Mouse (Mus musculus): ENCODE data around the gene Megf8. TPM values are rescaled to one million over a fixed set of nuclear protein-coding genes. Genes with fewer than 3 reads are reported as not detected.

Gene Megf8
- polyA plus RNA-seq, 1 experiment from 2014 or later = 19.5 TPM

- Histone ChIP-seq H3K36me3 (peaks cover 65% of the 10 kb centered on the region), H3K4me1 (peaks cover 28% of the 10 kb centered on the region), H3K9ac (no peak overlapping the region), H3K4me2 (replicated peaks) (no peak overlapping the region), H3K9me3 (no peaks in the 10 kb centered on the region), H3K4me3 (no peak overlapping the region), H3K27ac (no peak overlapping the region), H3K27me3 (no peaks in the 10 kb centered on the region)
- ATAC-seq (ENCODE audit: low FRiP score, low read depth) = no peak
- 84% methylated on average over 4 of the region's 4 CpGs for whole genome bisulfite sequencing
These were observed 66.9 kb downstream of the Megf8 start for GRCm38 (mm10) chr7:25383891-25384290.

GRCm38 (mm10) chr7:25384318-25384717, 67.4 kb downstream of the Megf8 start:
- Histone ChIP-seq H3K9ac (no peak overlapping the region), H3K4me3 (no peak overlapping the region)

GRCm38 (mm10) chr7:25384818-25385217, 67.9 kb downstream of the Megf8 start:
- H3K27ac ChIP-seq = no peak overlapping the region
- ATAC-seq (ENCODE audit: low FRiP score, low read depth) = no peak
- peaks cover 65% of the 10 kb centered on the region for H3K36me3 ChIP-seq
- H3K4me1 ChIP-seq = peaks cover 20% of the 10 kb centered on the region
- 82% methylated on average over 9 of the region's 9 CpGs for WGBS
- no peak overlapping the region for H3K9ac ChIP-seq
- H3K4me3 ChIP-seq = no peak overlapping the region
- no peaks in the 10 kb centered on the region for H3K27me3 ChIP-seq
- no peak overlapping the region for H3K4me2 ChIP-seq (replicated peaks)
- H3K9me3 ChIP-seq = no peaks in the 10 kb centered on the region

More at GRCm38 (mm10) chr7:25384318-25384717, 67.4 kb downstream of the Megf8 start:
- no peak for ATAC-seq (ENCODE audit: low FRiP score, low read depth)
- Histone ChIP-seq H3K27ac (no peak overlapping the region), H3K27me3 (no peaks in the 10 kb centered on the region), H3K36me3 (peaks cover 65% of the 10 kb centered on the region), H3K4me1 (peaks cover 24% of the 10 kb centered on the region), H3K9me3 (no peaks in the 10 kb centered on the region), H3K4me2 (replicated peaks) (no peak overlapping the region)
- whole genome bisulfite sequencing = 89% methylated on average over 13 of the region's 13 CpGs

- H3K36me3 ChIP-seq = peaks cover 65% of the 10 kb centered on the region
- H3K9me3 ChIP-seq = no peaks in the 10 kb centered on the region
- no peak for ATAC-seq (ENCODE audit: low FRiP score, low read depth)
- H3K9ac ChIP-seq = no peak overlapping the region
- no peak overlapping the region for H3K4me3 ChIP-seq
- H3K27ac ChIP-seq = no peak overlapping the region
- H3K4me1 ChIP-seq = peaks cover 20% of the 10 kb centered on the region
- no peak overlapping the region for H3K4me2 ChIP-seq (replicated peaks)
- no peaks in the 10 kb centered on the region for H3K27me3 ChIP-seq
- 90% methylated on average over 12 of the region's 12 CpGs for WGBS
These were observed 68.3 kb downstream of the Megf8 start for GRCm38 (mm10) chr7:25385259-25385658.

GRCm38 (mm10) chr7:25385850-25386555, 69.0 kb downstream of the Megf8 start:
- no peak overlapping the region for H3K4me2 ChIP-seq (replicated peaks)
- no peak overlapping the region for H3K27ac ChIP-seq
- WGBS = 88% methylated on average over 12 of the region's 12 CpGs
- H3K9ac ChIP-seq = no peak overlapping the region
- H3K36me3 ChIP-seq = peaks cover 65% of the 10 kb centered on the region
- no peak for ATAC-seq (ENCODE audit: low FRiP score, low read depth)
- no peaks in the 10 kb centered on the region for H3K27me3 ChIP-seq
- H3K4me3 ChIP-seq = no peak overlapping the region
- peaks cover 20% of the 10 kb centered on the region for H3K4me1 ChIP-seq
- H3K9me3 ChIP-seq = no peaks in the 10 kb centered on the region

GRCm38 (mm10) chr7:25387811-25388440, 71.0 kb downstream of the Megf8 start:
- Histone ChIP-seq H3K36me3 (peaks cover 58% of the 10 kb centered on the region), H3K4me2 (replicated peaks) (no peak overlapping the region), H3K27ac (no peak overlapping the region), H3K9ac (no peak overlapping the region), H3K4me3 (no peak overlapping the region), H3K27me3 (no peaks in the 10 kb centered on the region), H3K9me3 (no peaks in the 10 kb centered on the region), H3K4me1 (peaks cover 29% of the 10 kb centered on the region)
- 95% methylated on average over 18 of the region's 18 CpGs for WGBS
- no peak for ATAC-seq (ENCODE audit: low FRiP score, low read depth)

- no peak for ATAC-seq (ENCODE audit: low FRiP score, low read depth)
- no peak overlapping the region for H3K4me2 ChIP-seq (replicated peaks)
- peaks cover 39% of the 10 kb centered on the region for H3K4me1 ChIP-seq
- WGBS = 89% methylated on average over 7 of the region's 7 CpGs
- H3K9ac ChIP-seq = no peak overlapping the region
- no peaks in the 10 kb centered on the region for H3K9me3 ChIP-seq
- no peak overlapping the region for H3K27ac ChIP-seq
- H3K27me3 ChIP-seq = no peaks in the 10 kb centered on the region
- no peak overlapping the region for H3K4me3 ChIP-seq
- H3K36me3 ChIP-seq = peaks cover 48% of the 10 kb centered on the region
These were observed 72.0 kb downstream of the Megf8 start for GRCm38 (mm10) chr7:25388916-25389315.

- Histone ChIP-seq H3K36me3 (peaks cover 35% of the 10 kb centered on the region), H3K27me3 (no peaks in the 10 kb centered on the region), H3K9ac (peak overlapping the region; percentile 31; the same call in 1 of the 2 replicates), H3K4me1 (peaks cover 49% of the 10 kb centered on the region), H3K9me3 (no peaks in the 10 kb centered on the region), H3K4me2 (replicated peaks) (no peak overlapping the region), H3K27ac (no peak overlapping the region), H3K4me3 (no peak overlapping the region)
- no peak for ATAC-seq (ENCODE audit: low FRiP score, low read depth)
- WGBS = 52% methylated on average over 8 of the region's 8 CpGs
These were observed 73.2 kb downstream of the Megf8 start for GRCm38 (mm10) chr7:25390054-25390770.

- Histone ChIP-seq H3K9ac (no peak overlapping the region), H3K4me1 (peaks cover 47% of the 10 kb centered on the region), H3K27ac (no peak overlapping the region)
These were observed 74.0 kb downstream of the Megf8 start for GRCm38 (mm10) chr7:25390986-25391385.

GRCm38 (mm10) chr7:25391856-25392453, 75.0 kb downstream of the Megf8 start:
- Histone ChIP-seq H3K27ac (no peak overlapping the region), H3K9me3 (no peaks in the 10 kb centered on the region), H3K4me2 (replicated peaks) (no peak overlapping the region), H3K36me3 (peaks cover 19% of the 10 kb centered on the region), H3K27me3 (no peaks in the 10 kb centered on the region), H3K4me1 (peaks cover 43% of the 10 kb centered on the region), H3K4me3 (no peak overlapping the region), H3K9ac (no peak overlapping the region)
- no peak for ATAC-seq (ENCODE audit: low FRiP score, low read depth)
- 74% methylated on average over 2 of the region's 2 CpGs for WGBS

More at GRCm38 (mm10) chr7:25390986-25391385, 74.0 kb downstream of the Megf8 start:
- no peak overlapping the region for H3K4me2 ChIP-seq (replicated peaks)
- no peaks in the 10 kb centered on the region for H3K9me3 ChIP-seq
- 54% methylated on average over 2 of the region's 2 CpGs for WGBS
- no peak overlapping the region for H3K4me3 ChIP-seq
- H3K27me3 ChIP-seq = no peaks in the 10 kb centered on the region
- no peak for ATAC-seq (ENCODE audit: low FRiP score, low read depth)
- H3K36me3 ChIP-seq = peaks cover 28% of the 10 kb centered on the region

- no peak for ATAC-seq (ENCODE audit: low FRiP score, low read depth)
- no peaks in the 10 kb centered on the region for H3K27me3 ChIP-seq
- peaks cover 10% of the 10 kb centered on the region for H3K36me3 ChIP-seq
- no peak overlapping the region for H3K27ac ChIP-seq
- no peak overlapping the region for H3K4me2 ChIP-seq (replicated peaks)
- H3K9ac ChIP-seq = no peak overlapping the region
- no peak overlapping the region for H3K4me3 ChIP-seq
- WGBS = 63% methylated on average over 7 of the region's 7 CpGs
- peaks cover 45% of the 10 kb centered on the region for H3K4me1 ChIP-seq
- H3K9me3 ChIP-seq = no peaks in the 10 kb centered on the region
These were observed 75.9 kb downstream of the Megf8 start for GRCm38 (mm10) chr7:25392851-25393250.
